Mouse (Mus musculus) lung, adult 2 months (tissue): ENCODE measurements at regions not wholly inside any gene's neighbourhood (a gene's known extent, or its start where the extent isn't known, plus 50 kb on each side); places are given as distances from the start of the nearest gene placed in this dataset.

ENCODE experiments used
- DNase-seq: peaks from one replicate; pipeline ENCODE4 v3.0.0; 2022
- H3K4me1 ChIP-seq: fragments of 200-500 bp; 2 replicates; pipeline ENCODE4 v1.6.1; 2011; ENCODE audit warnings: low read length; ENCODE audit not compliant: control insufficient read depth, insufficient read depth
- H3K4me3 ChIP-seq: fragments of 200-500 bp; replicated peaks from 2 replicates; pipeline ENCODE3; 2011; ENCODE audit warnings: low read depth, mild to moderate bottlenecking, control low read depth, low read length; ENCODE audit errors: extremely low read depth
- CTCF ChIP-seq: fragments of 200-500 bp; IDR thresholded peaks from 2 replicates; pipeline ENCODE4 v1.5.1; 2011; ENCODE audit warnings: mild to moderate bottlenecking, low read length, control low read depth; ENCODE audit not compliant: insufficient read depth
- POLR2A ChIP-seq: fragments of 200-500 bp; IDR thresholded peaks from 2 replicates; pipeline ENCODE4 v1.6.1; 2011; ENCODE audit warnings: low read depth, mild to moderate bottlenecking, control low read depth, low read length, borderline replicate concordance; ENCODE audit errors: extremely low read depth
- WGBS: fragments of 180-500 bp; shearing (Covaris S2); methylation state at CpG from one replicate; pipeline ENCODE4 v1.1.7; 2018; 5-methylcytosine and 5-hydroxymethylcytosine counted together

GRCm38 (mm10) chr13:110490166-110490565 lies 95.3 kb downstream of the Plk2 start:
- no peak for DNase-seq
- no peak overlapping the region for H3K4me3 ChIP-seq
- TF ChIP-seq CTCF = no peak
- no peak for TF ChIP-seq POLR2A
- H3K4me1 ChIP-seq = no peaks in the 10 kb centered on the region
- 62% methylated on average over 2 of the region's 2 CpGs for WGBS

DNA sequence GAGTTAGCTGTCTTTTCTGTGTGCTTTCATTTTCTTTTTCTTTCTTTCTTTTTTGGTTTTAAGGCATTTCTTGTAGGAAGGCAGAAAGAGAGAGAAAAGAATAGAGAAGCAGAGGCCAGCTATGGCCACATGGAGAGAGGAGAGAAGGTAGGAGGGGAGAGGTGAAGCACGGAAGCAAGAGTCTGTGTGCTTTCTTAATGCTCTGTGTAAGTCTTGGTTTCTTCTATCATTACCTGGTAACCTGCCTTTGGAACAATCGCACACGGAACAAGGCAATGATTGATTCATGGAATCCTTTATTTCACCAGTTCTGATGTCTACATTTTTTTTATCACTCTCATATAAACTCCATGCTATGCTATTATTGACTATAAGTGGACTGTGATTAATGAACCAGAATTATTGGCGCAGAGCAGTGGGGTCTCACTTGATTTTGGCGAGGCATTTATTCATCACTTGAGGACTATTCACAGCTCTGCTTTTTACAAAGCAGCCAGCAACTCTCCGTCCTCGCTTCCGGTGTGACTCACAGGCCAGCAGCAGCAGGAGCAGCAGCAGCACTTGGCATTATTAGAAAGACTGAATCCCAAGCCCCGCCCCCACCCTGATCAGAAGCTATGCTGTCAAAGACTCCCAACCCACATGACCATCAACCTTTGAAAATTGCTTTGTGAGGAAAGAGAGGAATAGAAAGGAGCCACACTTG lies 97.6 kb downstream of the Plk2 start:
- Histone ChIP-seq H3K4me1 (no peaks in the 10 kb centered on the region), H3K4me3 (no peak overlapping the region)
- DNase-seq = no peak
- WGBS = 54% methylated on average over 9 of the region's 9 CpGs
- TF ChIP-seq POLR2A (no peak), CTCF (no peak)

DNA sequence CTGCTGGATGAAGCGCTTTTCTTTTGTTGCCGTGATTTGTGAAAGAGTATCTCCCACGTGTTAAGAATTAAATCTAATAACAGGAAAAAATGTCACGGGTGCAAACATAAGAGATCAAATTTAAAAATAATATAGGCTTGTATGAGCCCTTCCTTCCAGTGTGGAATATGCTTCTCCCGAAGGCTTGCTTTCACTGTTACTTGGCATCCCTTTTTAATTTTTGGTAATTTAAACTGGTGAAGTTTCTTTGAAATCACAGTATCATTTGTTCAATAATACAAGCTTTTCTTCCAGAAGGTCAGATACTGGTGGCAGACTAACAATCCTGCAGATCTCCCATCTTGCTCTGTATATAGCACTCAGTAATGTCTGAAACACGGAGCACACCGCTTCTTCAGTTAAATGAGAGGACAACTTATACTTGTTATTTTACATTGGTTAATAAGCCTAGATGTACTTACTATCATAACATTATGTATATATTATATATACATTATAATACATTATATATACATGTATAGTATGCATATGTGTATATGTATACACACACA lies 98.2 kb downstream of the Plk2 start:
- H3K4me1 ChIP-seq = no peaks in the 10 kb centered on the region
- WGBS = 82% methylated on average over 7 of the region's 7 CpGs
- no peak for DNase-seq
- H3K4me3 ChIP-seq = no peak overlapping the region
- TF ChIP-seq POLR2A (no peak), CTCF (no peak)

- DNase-seq = no peak
- Histone ChIP-seq H3K4me1 (no peaks in the 10 kb centered on the region), H3K4me3 (no peak overlapping the region)
- TF ChIP-seq CTCF = no peak
- TF ChIP-seq POLR2A = no peak
- 88% methylated on average over 3 of the region's 3 CpGs for WGBS
These were observed 102.6 kb downstream of the Plk2 start for GRCm38 (mm10) chr13:110497461-110497860.

DNA sequence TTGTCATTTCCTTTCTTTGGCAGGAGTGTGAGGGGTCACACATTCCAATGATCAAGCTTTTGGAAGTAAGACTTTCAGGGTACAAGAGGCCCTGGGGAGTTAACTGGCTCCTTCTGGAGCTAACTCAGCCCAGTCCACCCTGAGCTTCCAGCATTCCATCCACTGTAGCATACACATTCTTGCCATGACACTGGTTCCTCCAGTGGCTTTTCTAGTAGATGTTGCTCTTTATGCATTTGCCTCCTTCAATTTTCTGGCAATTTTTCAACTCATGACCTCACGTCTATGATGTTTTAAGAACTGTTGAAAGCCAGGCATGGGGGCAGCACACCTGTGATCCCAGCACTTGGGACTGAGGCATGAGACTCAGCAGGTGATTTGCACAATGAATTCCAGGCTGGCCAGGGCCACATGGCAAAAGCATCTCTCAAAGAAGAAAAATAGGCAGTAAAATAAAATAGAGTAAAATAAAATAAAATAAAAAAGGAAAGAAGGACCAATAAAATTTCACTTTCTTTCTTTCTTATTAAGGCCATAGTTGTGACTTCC lies 113.0 kb downstream of the Plk2 start:
- Histone ChIP-seq H3K4me3 (no peak overlapping the region), H3K4me1 (no peaks in the 10 kb centered on the region)
- DNase-seq = no peak
- 51% methylated on average over 1 of the region's 1 CpGs for WGBS
- TF ChIP-seq POLR2A (no peak), CTCF (no peak)

- WGBS = 73% methylated on average over 8 of the region's 8 CpGs
- no peak for DNase-seq
- Histone ChIP-seq H3K4me1 (no peaks in the 10 kb centered on the region), H3K4me3 (no peak overlapping the region)
- TF ChIP-seq POLR2A = no peak
These were observed 123.1 kb downstream of the Plk2 start for GRCm38 (mm10) chr13:110517986-110518385.

- WGBS = 85% methylated on average over 4 of the region's 4 CpGs
- no peaks in the 10 kb centered on the region for H3K4me1 ChIP-seq
- TF ChIP-seq POLR2A (no peak), CTCF (no peak)
- DNase-seq = no peak
- H3K4me3 ChIP-seq = no peak overlapping the region
These were observed 128.1 kb downstream of the Plk2 start for GRCm38 (mm10) chr13:110522974-110523373.

DNA sequence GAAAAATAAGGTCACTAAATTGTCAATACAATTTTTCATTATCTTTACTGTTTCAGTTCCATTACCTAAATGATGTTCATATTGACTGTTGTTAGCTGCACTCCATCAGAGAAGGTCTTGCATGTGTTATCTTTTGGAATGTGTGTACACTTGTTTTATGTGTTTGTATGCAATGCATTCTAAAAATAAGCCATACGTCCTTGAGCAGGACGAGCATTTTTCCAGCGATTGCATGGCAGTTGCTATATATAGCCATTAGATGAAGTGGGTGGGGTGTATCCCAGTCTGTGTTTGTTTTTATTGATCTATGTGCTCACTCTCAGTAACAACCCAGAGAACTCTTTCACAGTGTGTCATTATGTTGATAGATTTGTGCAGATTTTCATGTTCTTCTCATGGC lies 132.8 kb downstream of the Plk2 start:
- Histone ChIP-seq H3K4me3 (no peak overlapping the region), H3K4me1 (no peaks in the 10 kb centered on the region)
- TF ChIP-seq CTCF (no peak), POLR2A (no peak)
- DNase-seq = no peak
- WGBS = 33% methylated on average over 3 of the region's 3 CpGs

DNA sequence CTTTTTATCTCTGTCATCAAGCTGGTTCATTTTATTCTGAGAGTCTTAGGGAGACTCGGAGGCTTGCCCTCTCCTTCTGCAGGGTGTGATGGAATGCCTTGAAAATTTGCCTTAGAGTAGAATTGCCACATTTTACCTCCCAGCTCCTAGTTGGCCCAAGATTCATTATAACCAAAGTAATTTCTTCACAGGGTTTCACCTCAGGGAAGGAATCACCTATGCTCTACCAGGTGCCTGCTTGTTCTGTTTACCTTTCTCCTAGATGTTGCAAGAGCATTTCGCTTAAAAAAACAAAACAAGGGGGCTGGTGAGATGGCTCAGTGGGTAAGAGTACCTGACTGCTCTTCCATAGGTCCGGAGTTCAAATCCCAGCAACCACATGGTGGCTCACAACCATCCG lies 134.8 kb downstream of the Plk2 start:
- TF ChIP-seq CTCF = no peak
- TF ChIP-seq POLR2A = no peak
- DNase-seq = no peak
- Histone ChIP-seq H3K4me1 (no peaks in the 10 kb centered on the region; the same call in 1 of the 2 replicates), H3K4me3 (no peak overlapping the region)
- WGBS = 93% methylated on average over 4 of the region's 4 CpGs

DNA sequence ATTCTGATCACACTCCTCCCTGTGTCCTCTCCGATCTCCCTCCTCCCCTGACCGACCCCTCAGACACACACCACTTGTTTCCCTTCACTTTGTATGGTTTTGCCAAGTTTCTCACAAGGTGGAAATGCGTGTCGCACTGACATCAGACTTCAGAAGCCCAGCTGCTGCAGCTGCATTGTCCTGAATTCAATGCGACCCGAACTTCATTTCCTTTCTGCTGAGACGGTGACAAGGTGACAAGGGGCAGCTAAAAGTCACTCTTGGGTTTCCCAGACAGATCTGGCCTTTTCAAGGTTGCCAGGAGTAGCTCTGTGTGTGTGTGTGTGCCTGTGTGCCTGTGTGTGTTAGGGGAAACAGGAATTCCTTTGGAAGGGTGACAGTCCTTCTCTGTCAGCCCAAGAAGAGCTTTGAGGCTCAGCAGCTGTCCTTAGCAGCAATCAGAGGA lies 139.5 kb downstream of the Plk2 start:
- Histone ChIP-seq H3K4me3 (no peak overlapping the region), H3K4me1 (peaks cover 5% of the 10 kb centered on the region)
- WGBS = 42% methylated on average over 7 of the region's 7 CpGs
- no peak for TF ChIP-seq CTCF
- TF ChIP-seq POLR2A = no peak
- DNase-seq = no peak
